In the genomic region with DNA sequence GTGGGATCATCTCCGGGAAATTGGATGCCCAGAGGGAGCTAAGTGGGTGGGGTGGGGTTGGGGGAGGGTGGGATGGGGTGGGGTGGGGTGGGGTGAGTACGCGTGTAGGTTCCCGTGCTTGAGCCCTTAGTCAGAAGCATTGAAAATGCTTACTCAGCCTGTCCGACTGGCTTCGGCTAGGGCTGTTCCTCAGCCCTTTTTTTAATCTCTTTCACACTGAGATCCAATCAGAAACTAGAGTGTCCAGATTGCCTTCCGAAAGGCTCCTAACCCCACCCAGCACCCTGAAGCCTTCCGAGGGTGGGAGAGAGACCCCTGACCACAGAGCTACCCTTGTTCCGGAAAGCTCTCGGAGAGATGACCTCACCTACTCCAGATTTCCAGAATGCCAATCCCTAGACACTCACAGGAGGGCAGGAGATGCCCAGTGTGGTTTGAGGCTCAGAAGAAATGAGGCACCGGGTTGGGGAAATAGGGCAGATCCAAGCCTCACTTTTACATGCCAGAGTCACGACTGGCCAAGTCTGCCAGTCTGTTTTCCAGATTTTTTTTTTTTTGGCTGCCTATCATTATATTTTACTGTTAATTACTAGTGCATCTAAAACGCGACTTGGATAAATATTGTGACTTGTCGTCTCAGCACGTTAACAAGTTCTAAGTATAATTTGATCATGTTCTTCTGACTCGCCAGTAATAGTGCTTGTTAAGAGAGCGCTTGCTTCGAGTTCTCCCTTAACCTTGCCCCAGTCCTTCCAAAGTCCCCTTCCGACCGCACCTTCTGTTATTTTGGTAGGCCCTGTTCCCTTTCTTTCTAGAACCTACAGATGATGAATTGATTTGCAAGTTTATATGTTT, we compare ENCODE assay signal across 13 mouse cellular contexts. TPM values are rescaled to one million over a fixed set of nuclear protein-coding genes. Genes with fewer than 3 reads are reported as not detected.
DNase-seq lines count a peak whose midpoint lies in the region; ATAC-seq and TF ChIP-seq lines count a peak whose summit lies in the region.
"Had no signal": no experiment of that assay in that cellular context is flagged by ENCODE, and none has a peak within 500 bp of the region (broad histone marks: within the 10 kb centered on the region; RNA-seq: fewer than 3 reads in every experiment).

No protein-coding gene starts in this region.

- H3K79me2 ChIP-seq in heart, adult 2 months (replicated peaks; ENCODE audit: control insufficient read depth, insufficient read depth, low read length): no peaks in the 10 kb centered on the region
- no peaks in the 10 kb centered on the region for H3K79me2 ChIP-seq in macrophage (ENCODE audit: inconsistent target)

- no peak for ATAC-seq in erythroid progenitor cell, adult 5-6 weeks (replicated peaks; ENCODE audit: low FRiP score, poor library complexity, severe bottlenecking)
- ATAC-seq: Patski had no signal

- peaks cover 5% of the 10 kb centered on the region for H3K4me1 ChIP-seq in heart, adult 2 months (ENCODE audit: control insufficient read depth, insufficient read depth, low read length)
- H3K4me1 ChIP-seq: embryonic facial prominence, embryonic 13.5 days had no signal

- TF ChIP-seq CTCF in heart, adult 2 months (IDR thresholded peaks at IDR 0.05): no peak

- no peaks in the 10 kb centered on the region for H3K27me3 ChIP-seq in heart, adult 2 months (ENCODE audit: control insufficient read depth, insufficient read depth, low read length)
- H3K27me3 ChIP-seq: embryonic facial prominence, embryonic 13.5 days; kidney, embryonic 15.5 days; limb, embryonic 13.5 days had no signal

- TF ChIP-seq EP300 in heart, adult 2 months (IDR thresholded peaks at IDR 0.05; ENCODE audit: insufficient read depth, low read depth, low read length): no peak

- H3K9ac ChIP-seq in heart, adult 2 months (ENCODE audit: low read depth, low read length): no peak overlapping the region
- H3K9ac ChIP-seq: embryonic facial prominence, embryonic 13.5 days; kidney, embryonic 15.5 days; limb, embryonic 13.5 days had no signal

- WGBS in heart, adult 2 months: 62% methylated on average over 21 of the region's 21 CpGs
- 64% methylated on average over 20 of the region's 21 CpGs for WGBS in macrophage (ENCODE audit: missing documents)

- intact Hi-C loops in heart, adult 2 months (cut with DNase I): no loop called here
- intact Hi-C loops in heart, postnatal 10 days (cut with DNase I): no loop called here

- TF ChIP-seq POLR2A in heart, adult 2 months (IDR thresholded peaks at IDR 0.05; ENCODE audit: insufficient read depth, low read depth, low read length): no peak

- H3K4me3 ChIP-seq in heart, adult 2 months: no peak overlapping the region
- peak overlapping the region; percentile 39; the same call in 1 of the 2 replicates for H3K4me3 ChIP-seq in macrophage (ENCODE audit: inconsistent target)
- H3K4me3 ChIP-seq: embryonic facial prominence, embryonic 13.5 days; kidney, embryonic 15.5 days; limb, embryonic 13.5 days had no signal

- DNase-seq in heart, adult 2 months: peak in 1 of 2 experiments; percentile 24
- no peak for DNase-seq in heart, postnatal 10 days
- DNase-seq in 416B (ENCODE audit: low read depth): peak; percentile 36
- peak; percentile 60 for DNase-seq in ZHBTc4 (ENCODE audit: low read depth, low spot score)
- no peak for DNase-seq in kidney, postnatal 14 days
- DNase-seq in frontal cortex, postnatal 25 days (ENCODE audit: low spot score in 2 of 2): no peak
- DNase-seq: thymus, adult 18-20 months had no signal

- H3K27ac ChIP-seq in heart, adult 2 months: peak overlapping the region; percentile 49; the same call in 1 of the 2 replicates
- H3K27ac ChIP-seq in macrophage: peak overlapping the region; percentile 93
- H3K27ac ChIP-seq: embryonic facial prominence, embryonic 13.5 days; kidney, embryonic 15.5 days; limb, embryonic 13.5 days had no signal

- peaks cover 3% of the 10 kb centered on the region; the same call in 1 of the 2 replicates for H3K36me3 ChIP-seq in heart, adult 2 months (ENCODE audit: control insufficient read depth, insufficient read depth, low read length)
- H3K36me3 ChIP-seq in macrophage (ENCODE audit: inconsistent target): no peaks in the 10 kb centered on the region
- H3K36me3 ChIP-seq: embryonic facial prominence, embryonic 13.5 days; kidney, embryonic 15.5 days; limb, embryonic 13.5 days had no signal

RNA-seq across cellular contexts. Expression of a gene that starts 26.2 kb away (rescaled TPM):
- 100 to 1,000 TPM in 1 of 2 experiments, 10 to 100 TPM in 1; 96.6 to 110 TPM for total RNA-seq in heart, adult 2 months (2021)
- polyA plus RNA-seq in heart, adult 2 months (2012; rRNA removed): 32.1 and 43.5 TPM in 2 replicates
- 10 to 100 TPM; 78.0 to 86.7 TPM for total RNA-seq in heart, postnatal 10 days (2021)
- not detected for total RNA-seq in macrophage (2018; cell fraction: chromatin; rRNA removed)
- total RNA-seq in macrophage (2018; cell fraction: cytosol; rRNA removed): not detected
- not detected for total RNA-seq in macrophage (2018; cell fraction: nucleus; rRNA removed)
- not detected in 3 replicates for polyA plus RNA-seq in macrophage (2018)
- total RNA-seq in erythroid progenitor cell, adult 5-6 weeks (2015; ENCODE audit: low replicate concordance): 1.1 TPM in 1 of 2 replicates, not detected in the other
- 1.1 TPM in 1 of 2 replicates, not detected in the other for total RNA-seq in erythroid progenitor cell, adult 5-6 weeks (2017; ENCODE audit: low replicate concordance)
- polyA plus RNA-seq: Patski had no signal

Comparison
In these comparisons a context has a peak if more than half of its experiments do, and no peak if none do; other contexts are left out.
1. DNase-seq: peak in 416B (single experiment) and ZHBTc4 (single experiment); none in heart, postnatal 10 days (0 of 2), kidney, postnatal 14 days (single experiment) and frontal cortex, postnatal 25 days (0 of 2).
2. RNA of a gene that starts 26.2 kb away (total RNA-seq): 96.6 to 110 TPM in heart, adult 2 months and 78.0 to 86.7 TPM in heart, postnatal 10 days; 1.1 TPM in erythroid progenitor cell, adult 5-6 weeks; every median in the first group is over 10 times any median in the second.